Mouse (Mus musculus) forebrain, embryonic 13.5 days (tissue): ENCODE data around the gene Asprv1. TPM values are rescaled to one million over a fixed set of nuclear protein-coding genes. Genes with fewer than 3 reads are reported as not detected.

Source experiments
- ATAC-seq: fragments of 200-750 bp; cut with Nextera tagmentation; 2 replicates; pipeline ENCODE4 v1.8.0; 2017
- H3K27ac ChIP-seq: fragments of 300-500 bp; sonication (generic); 2 replicates; pipeline ENCODE4 v1.5.1; 2015; ENCODE audit warnings: inconsistent platforms, mild to moderate bottlenecking, moderate library complexity
- H3K27me3 ChIP-seq: fragments of 300-500 bp; sonication (generic); 2 replicates; pipeline ENCODE4 v1.6.1; 2015; ENCODE audit warnings: mild to moderate bottlenecking, inconsistent platforms
- H3K36me3 ChIP-seq: fragments of 300-500 bp; sonication (generic); 2 replicates; pipeline ENCODE4 v1.6.1; 2015; ENCODE audit warnings: mild to moderate bottlenecking, inconsistent platforms; ENCODE audit not compliant: poor library complexity, severe bottlenecking
- H3K4me1 ChIP-seq: fragments of 300-500 bp; sonication (generic); 2 replicates; pipeline ENCODE4 v1.6.1; 2015; ENCODE audit warnings: inconsistent platforms
- H3K4me2 ChIP-seq: fragments of 300-500 bp; sonication (generic); 2 replicates; pipeline ENCODE4 v1.6.1; 2015; ENCODE audit warnings: inconsistent platforms, mild to moderate bottlenecking, moderate library complexity
- H3K4me3 ChIP-seq: fragments of 300-500 bp; sonication (generic); 2 replicates; pipeline ENCODE4 v1.5.1; 2015; ENCODE audit warnings: mild to moderate bottlenecking, inconsistent platforms
- H3K9ac ChIP-seq: fragments of 300-500 bp; sonication (generic); 2 replicates; pipeline ENCODE4 v1.6.1; 2015; ENCODE audit warnings: mild to moderate bottlenecking, inconsistent platforms
- H3K9me3 ChIP-seq: fragments of 300-500 bp; sonication (generic); replicated peaks from 2 replicates; pipeline ENCODE4 v1.6.1; 2016; ENCODE audit warnings: inconsistent platforms
- WGBS: fragments of 180-500 bp; shearing (Covaris S2); methylation state at CpG from one replicate; pipeline ENCODE4 v1.1.7; 2015; 5-methylcytosine and 5-hydroxymethylcytosine counted together
- polyA plus RNA-seq: library from polyadenylated mRNA; unstranded; fragments of >200 nt; fragmentation: Nextera tagmentation; extraction: Ambion mirVana; gene quantifications from 2 replicates; pipeline ENCODE4 v1.2.1, GENCODE M21; 2015

Asprv1 gene
- polyA plus RNA-seq, 1 experiment from 2014 or later: 0.45 TPM

DNA sequence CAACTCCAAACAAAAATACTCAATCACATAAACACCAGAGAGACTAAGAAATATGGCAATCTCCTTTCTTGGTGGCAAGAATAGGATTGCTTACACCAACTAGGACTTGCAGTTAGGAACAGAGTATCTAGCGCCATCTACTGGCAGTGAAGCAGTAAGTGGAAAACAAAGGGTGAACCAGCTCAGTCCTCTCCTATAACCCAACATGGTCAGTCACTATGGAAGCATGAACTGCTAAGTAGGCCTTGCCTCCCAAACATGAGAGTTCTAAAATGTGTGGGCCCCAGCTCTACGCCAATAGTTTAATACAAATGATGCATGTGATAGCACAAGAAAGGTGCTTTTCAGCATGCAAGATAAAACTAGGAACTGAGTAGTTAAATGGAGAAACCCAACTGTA, 42.9 kb downstream of the Asprv1 start:
- Histone ChIP-seq H3K27ac (no peak overlapping the region), H3K9ac (no peak overlapping the region), H3K36me3 (peaks cover 48% of the 10 kb centered on the region), H3K4me2 (no peak overlapping the region), H3K4me1 (peaks cover 28% of the 10 kb centered on the region), H3K27me3 (no peaks in the 10 kb centered on the region), H3K9me3 (no peaks in the 10 kb centered on the region), H3K4me3 (no peak overlapping the region)
- no peak for ATAC-seq
- WGBS: 19% methylated on average over 2 of the region's 2 CpGs

DNA sequence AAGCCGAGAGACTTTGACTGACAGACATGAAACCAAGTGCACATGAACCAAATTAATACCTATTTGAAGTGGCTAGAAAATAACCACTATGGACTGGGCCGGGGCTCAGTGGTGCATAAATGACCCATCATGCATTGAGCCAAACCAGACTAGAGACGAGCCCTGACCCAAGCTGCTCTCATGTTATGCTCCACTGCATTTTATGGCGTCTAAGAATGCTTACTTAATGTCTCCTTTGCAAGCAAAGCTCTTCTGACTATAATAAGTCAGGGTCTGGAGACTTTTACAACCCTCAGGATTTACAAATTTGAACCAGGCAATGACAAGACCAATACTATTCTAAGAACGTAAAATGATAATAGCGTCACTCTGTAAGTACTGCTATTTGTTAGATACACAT, 50.4 kb downstream of the Asprv1 start:
- H3K27ac ChIP-seq: no peak overlapping the region
- WGBS: 89% methylated on average over 6 of the region's 6 CpGs
- H3K9ac ChIP-seq: no peak overlapping the region
- peaks cover 5% of the 10 kb centered on the region for H3K4me1 ChIP-seq
- no peaks in the 10 kb centered on the region for H3K27me3 ChIP-seq
- peaks cover 92% of the 10 kb centered on the region for H3K36me3 ChIP-seq
- H3K4me3 ChIP-seq: no peak overlapping the region
- no peak overlapping the region for H3K4me2 ChIP-seq
- ATAC-seq: no peak
- no peaks in the 10 kb centered on the region for H3K9me3 ChIP-seq

Other genes with a start within 250 kb of the Asprv1 start
- gene Pcyox1, start 231.0 kb upstream of the Asprv1 start, polyA plus RNA-seq: 97.5 and 106 TPM in 2 replicates
- 354 and 375 TPM in 2 replicates for gene Tia1, start 223.9 kb upstream of the Asprv1 start, polyA plus RNA-seq
- 0.35 and 0.43 TPM in 2 replicates for gene Gm44790, start 201.5 kb upstream of the Asprv1 start, polyA plus RNA-seq
- 32.0 and 34.1 TPM in 2 replicates for gene C87436, start 189.8 kb upstream of the Asprv1 start, polyA plus RNA-seq
- 204 and 245 TPM in 2 replicates for gene Pcbp1, start 101.8 kb upstream of the Asprv1 start, polyA plus RNA-seq
- 19.5 and 21.3 TPM in 2 replicates for gene Mxd1, start 41.0 kb downstream of the Asprv1 start, polyA plus RNA-seq
- gene Snrnp27, start 56.4 kb downstream of the Asprv1 start, polyA plus RNA-seq: 126 and 145 TPM in 2 replicates
- 41.2 and 42.5 TPM in 2 replicates for gene Gmcl1, start 105.2 kb downstream of the Asprv1 start, polyA plus RNA-seq
- 2.9 and 3.2 TPM in 2 replicates for gene Anxa4, start 165.4 kb downstream of the Asprv1 start, polyA plus RNA-seq
- gene Aak1, start 221.4 kb downstream of the Asprv1 start, polyA plus RNA-seq: 21.3 and 24.3 TPM in 2 replicates